ENCODE assay signal across 1 mouse cellular context in the genomic region with DNA sequence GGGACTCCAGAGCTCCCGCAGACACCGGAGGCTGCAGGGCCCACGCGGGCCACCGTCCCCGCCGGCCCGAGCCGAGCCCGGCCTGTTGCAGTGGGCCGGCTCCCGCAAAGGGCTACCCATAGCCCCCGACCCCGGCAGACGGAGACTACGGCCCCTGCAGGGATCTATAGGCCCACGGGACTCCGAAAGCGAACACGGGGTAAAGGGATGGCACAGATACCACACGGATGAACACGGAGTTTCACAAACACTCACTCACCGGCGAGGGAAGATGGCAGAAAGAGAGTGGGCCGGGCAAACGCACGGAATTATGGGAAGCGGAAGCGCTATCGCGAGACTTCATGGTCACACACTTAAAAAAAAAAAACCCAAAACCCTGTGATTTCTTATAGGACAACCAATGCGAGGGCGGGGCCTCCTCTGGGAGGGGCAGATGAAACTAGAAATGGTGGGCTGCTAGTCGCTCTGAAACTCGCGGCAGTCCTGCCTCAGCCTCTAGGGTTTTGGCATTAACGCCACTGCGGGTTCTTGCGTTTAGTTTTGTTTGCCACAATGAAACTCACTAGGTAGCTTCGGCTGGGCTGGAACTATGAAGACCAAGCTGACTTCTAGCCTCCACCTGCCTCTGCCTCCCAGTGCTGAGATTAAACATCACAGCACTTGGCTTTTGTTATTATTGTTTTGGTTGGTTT.
TF ChIP-seq lines count a peak whose summit lies in the region.

A gene (minus strand): TSS at position 312 of the 692 bp plus-strand sequence.

TF ChIP-seq in MEL, 35 proteins besides CTCF, POLR2A, EP300 and RAD21 (continued from another document):
- TF ChIP-seq MYB (IDR thresholded peaks at IDR 0.05; ENCODE audit: low read depth, low read length): no peak
- peak; percentile 65; the same call in 1 of the 2 replicates for TF ChIP-seq POLR2AphosphoS5 (IDR thresholded peaks at IDR 0.05; ENCODE audit: borderline replicate concordance, low read depth, low read length)
- peak; percentile 95 for TF ChIP-seq CHD2 (IDR thresholded peaks at IDR 0.05; ENCODE audit: low read length)
- no peak for TF ChIP-seq E2F4 (IDR thresholded peaks at IDR 0.05; ENCODE audit: borderline replicate concordance, low read depth, low read length)
- no peak for TF ChIP-seq TAL1 (IDR thresholded peaks at IDR 0.05; ENCODE audit: low read length)
- TF ChIP-seq GABPA (IDR thresholded peaks at IDR 0.05; ENCODE audit: low read depth, low read length): no peak
- no peak for TF ChIP-seq USF2 (IDR thresholded peaks at IDR 0.05; ENCODE audit: borderline replicate concordance in 1 of 2, insufficient read depth in 1 of 2, low read depth in 1 of 2, low read length in 2 of 2)
- TF ChIP-seq ZMIZ1 (IDR thresholded peaks at IDR 0.05; ENCODE audit: low read depth, low read length): peak; percentile 86
- TF ChIP-seq CHD1 (IDR thresholded peaks at IDR 0.05; ENCODE audit: low read depth, low read length): no peak; the same call in none of the 2 replicates
- TF ChIP-seq HCFC1 (IDR thresholded peaks at IDR 0.05; ENCODE audit: low read depth, low read length): peak; percentile 87
- TF ChIP-seq NELFE (IDR thresholded peaks at IDR 0.05; ENCODE audit: low read depth, low read length): peak; percentile 98
